8 mouse cellular contexts compared by ENCODE assay signal in the genomic region with DNA sequence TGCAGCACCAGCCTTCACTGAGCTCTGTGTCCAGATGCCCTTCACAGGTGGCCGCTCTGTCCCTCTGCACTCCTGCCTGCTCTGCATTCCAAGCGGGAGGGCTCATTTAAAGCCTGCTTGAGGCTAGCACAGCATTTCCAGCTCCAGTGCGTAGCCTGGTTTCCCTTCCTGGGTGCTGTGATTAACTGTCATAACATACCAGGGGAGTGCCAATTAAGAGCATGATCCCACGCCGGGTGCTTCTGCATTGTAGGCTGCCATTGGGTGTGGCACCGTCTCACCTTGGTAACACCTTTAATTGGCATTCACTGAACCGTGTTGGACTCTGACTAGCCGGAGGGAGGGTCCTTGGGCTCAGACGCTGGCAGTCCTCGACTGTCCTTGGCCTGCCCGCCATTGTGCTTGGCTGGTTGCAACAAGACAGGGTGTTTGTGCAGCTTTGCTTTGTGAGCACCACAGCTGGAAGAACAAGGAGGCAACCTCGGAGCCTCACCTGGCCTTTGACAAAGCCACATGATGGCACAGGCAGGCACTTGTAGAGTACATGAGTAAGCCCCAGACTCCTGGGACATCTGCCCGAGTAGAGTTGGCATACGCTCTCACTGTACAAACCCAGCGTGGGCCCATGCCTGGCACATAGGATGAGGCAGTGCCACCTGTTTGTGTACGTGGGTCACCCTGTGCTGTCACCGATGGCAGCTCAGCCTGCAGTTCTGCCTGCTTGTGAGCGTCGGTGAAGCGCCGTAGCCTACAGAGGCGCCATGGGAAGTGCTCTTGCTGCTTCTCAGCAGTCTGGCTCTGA. TPM values are rescaled to one million over a fixed set of nuclear protein-coding genes. Genes with fewer than 3 reads are reported as not detected.
DNase-seq lines count a peak whose midpoint lies in the region; ATAC-seq and TF ChIP-seq lines count a peak whose summit lies in the region.

No protein-coding gene starts in this region.

- ATAC-seq in forebrain, embryonic 15.5 days (replicated peaks): no peak
- ATAC-seq in midbrain, embryonic 16.5 days: no peak
- ATAC-seq in midbrain, embryonic 13.5 days: no peak
- ATAC-seq in kidney, embryonic 14.5 days (ENCODE audit: low FRiP score, low TSS enrichment): peak; percentile 41; the same call in 1 of the 2 replicates
- ATAC-seq in midbrain, postnatal 0 days (ENCODE audit: low FRiP score): no peak

- no peaks in the 10 kb centered on the region for H3K27me3 ChIP-seq in forebrain, embryonic 10.5 days (ENCODE audit: poor library complexity, severe bottlenecking)
- no peaks in the 10 kb centered on the region for H3K27me3 ChIP-seq in forebrain, embryonic 15.5 days
- no peaks in the 10 kb centered on the region for H3K27me3 ChIP-seq in midbrain, embryonic 16.5 days (ENCODE audit: control insufficient read depth, insufficient read depth, low read depth, low read length)
- no peaks in the 10 kb centered on the region for H3K27me3 ChIP-seq in midbrain, embryonic 13.5 days
- no peaks in the 10 kb centered on the region for H3K27me3 ChIP-seq in kidney, embryonic 14.5 days (ENCODE audit: control insufficient read depth, insufficient read depth, low read length)
- no peaks in the 10 kb centered on the region for H3K27me3 ChIP-seq in midbrain, postnatal 0 days (ENCODE audit: insufficient read depth, low read length)

- peaks cover 11% of the 10 kb centered on the region for H3K36me3 ChIP-seq in forebrain, embryonic 10.5 days (replicated peaks)
- no peaks in the 10 kb centered on the region for H3K36me3 ChIP-seq in forebrain, embryonic 15.5 days
- H3K36me3 ChIP-seq in midbrain, embryonic 16.5 days (ENCODE audit: control insufficient read depth, insufficient read depth, low read length): no peaks in the 10 kb centered on the region
- H3K36me3 ChIP-seq in midbrain, embryonic 13.5 days: no peaks in the 10 kb centered on the region
- no peaks in the 10 kb centered on the region for H3K36me3 ChIP-seq in kidney, embryonic 14.5 days (ENCODE audit: control insufficient read depth, insufficient read depth, low read length)
- no peaks in the 10 kb centered on the region for H3K36me3 ChIP-seq in midbrain, postnatal 0 days (ENCODE audit: insufficient read depth, low read length)

- no peaks in the 10 kb centered on the region for H3K9me3 ChIP-seq in forebrain, embryonic 10.5 days
- H3K9me3 ChIP-seq in forebrain, embryonic 15.5 days: no peaks in the 10 kb centered on the region
- no peaks in the 10 kb centered on the region for H3K9me3 ChIP-seq in midbrain, embryonic 16.5 days (replicated peaks; ENCODE audit: control insufficient read depth, low read length, poor library complexity, severe bottlenecking)
- H3K9me3 ChIP-seq in midbrain, embryonic 13.5 days: no peaks in the 10 kb centered on the region
- no peaks in the 10 kb centered on the region for H3K9me3 ChIP-seq in kidney, embryonic 14.5 days (ENCODE audit: control insufficient read depth, low read length)
- H3K9me3 ChIP-seq in midbrain, postnatal 0 days (ENCODE audit: low read length): no peaks in the 10 kb centered on the region

- no peak for TF ChIP-seq CTCF in midbrain, postnatal 0 days (IDR thresholded peaks at IDR 0.05)

- H3K4me2 ChIP-seq in forebrain, embryonic 15.5 days (replicated peaks): no peak overlapping the region
- no peak overlapping the region for H3K4me2 ChIP-seq in midbrain, embryonic 16.5 days (ENCODE audit: low read length)
- H3K4me2 ChIP-seq in midbrain, embryonic 13.5 days (replicated peaks): no peak overlapping the region
- no peak overlapping the region for H3K4me2 ChIP-seq in kidney, embryonic 14.5 days (replicated peaks; ENCODE audit: low read depth, low read length)
- H3K4me2 ChIP-seq in midbrain, postnatal 0 days (ENCODE audit: low read depth, low read length, poor library complexity, severe bottlenecking): no peak overlapping the region

- peak overlapping the region; percentile 35; the same call in 1 of the 2 replicates for H3K27ac ChIP-seq in forebrain, embryonic 10.5 days
- no peak overlapping the region for H3K27ac ChIP-seq in forebrain, embryonic 15.5 days (replicated peaks)
- H3K27ac ChIP-seq in midbrain, embryonic 16.5 days (ENCODE audit: low read length): peak overlapping the region; percentile 35; the same call in 1 of the 2 replicates
- H3K27ac ChIP-seq in midbrain, embryonic 13.5 days: no peak overlapping the region
- H3K27ac ChIP-seq in kidney, embryonic 14.5 days (ENCODE audit: low read depth, low read length): peak overlapping the region; percentile 61; the same call in 1 of the 2 replicates
- H3K27ac ChIP-seq in midbrain, postnatal 0 days (ENCODE audit: low read depth, low read length): peak overlapping the region; percentile 68

- no peak overlapping the region for H3K9ac ChIP-seq in forebrain, embryonic 15.5 days (replicated peaks)
- no peak overlapping the region for H3K9ac ChIP-seq in midbrain, embryonic 16.5 days (ENCODE audit: low read depth, low read length)
- H3K9ac ChIP-seq in midbrain, embryonic 13.5 days (replicated peaks): no peak overlapping the region; the same call in 1 of the 2 replicates
- no peak overlapping the region for H3K9ac ChIP-seq in kidney, embryonic 14.5 days (ENCODE audit: low read depth, low read length)
- H3K9ac ChIP-seq in midbrain, postnatal 0 days (replicated peaks; ENCODE audit: low read length, poor library complexity, severe bottlenecking): no peak overlapping the region

- no peak for DNase-seq in forebrain, embryonic 10.5 days (ENCODE audit: extremely low spot score, low spot score)
- DNase-seq in midbrain, postnatal 0 days (ENCODE audit: low spot score): no peak
- no peak for DNase-seq in adrenal gland, adult 2 months
- no peak for DNase-seq in adrenal gland, postnatal 36 days

- WGBS in forebrain, embryonic 10.5 days: 87% methylated on average over 22 of the region's 22 CpGs
- 56% methylated on average over 22 of the region's 22 CpGs for WGBS in forebrain, embryonic 15.5 days
- WGBS in midbrain, embryonic 16.5 days: 83% methylated on average over 22 of the region's 22 CpGs
- WGBS in midbrain, embryonic 13.5 days: 84% methylated on average over 22 of the region's 22 CpGs
- WGBS in kidney, embryonic 14.5 days: 72% methylated on average over 22 of the region's 22 CpGs
- 76% methylated on average over 22 of the region's 22 CpGs for WGBS in midbrain, postnatal 0 days

- no peak overlapping the region for H3K4me3 ChIP-seq in forebrain, embryonic 10.5 days
- H3K4me3 ChIP-seq in forebrain, embryonic 15.5 days: no peak overlapping the region
- no peak overlapping the region for H3K4me3 ChIP-seq in midbrain, embryonic 16.5 days (ENCODE audit: low read depth, low read length)
- no peak overlapping the region for H3K4me3 ChIP-seq in midbrain, embryonic 13.5 days (replicated peaks)
- no peak overlapping the region for H3K4me3 ChIP-seq in kidney, embryonic 14.5 days (ENCODE audit: low read length)
- no peak overlapping the region for H3K4me3 ChIP-seq in midbrain, postnatal 0 days (ENCODE audit: low read depth, low read length)

- peaks cover 75% of the 10 kb centered on the region for H3K4me1 ChIP-seq in forebrain, embryonic 10.5 days
- peaks cover 68% of the 10 kb centered on the region for H3K4me1 ChIP-seq in forebrain, embryonic 15.5 days
- peaks cover 32% of the 10 kb centered on the region for H3K4me1 ChIP-seq in midbrain, embryonic 16.5 days (ENCODE audit: control insufficient read depth, insufficient read depth, low read length)
- peaks cover 59% of the 10 kb centered on the region for H3K4me1 ChIP-seq in midbrain, embryonic 13.5 days (replicated peaks)
- H3K4me1 ChIP-seq in kidney, embryonic 14.5 days (ENCODE audit: control insufficient read depth, insufficient read depth, low read length): peaks cover 32% of the 10 kb centered on the region
- H3K4me1 ChIP-seq in midbrain, postnatal 0 days (ENCODE audit: insufficient read depth, low read length): peaks cover 14% of the 10 kb centered on the region

RNA-seq across cellular contexts. Expression of gene Tcp11, which starts 57.4 kb away (rescaled TPM):
- 0.68 and 0.85 TPM in 2 replicates for polyA plus RNA-seq in forebrain, embryonic 10.5 days (2016; fragmentation: Nextera tagmentation; extraction: Ambion mirVana)
- 1.7 and 1.8 TPM in 2 replicates for polyA plus RNA-seq in forebrain, embryonic 15.5 days (2015; fragmentation: Nextera tagmentation; extraction: Ambion mirVana)
- 2.0 TPM in 2 replicates for polyA plus RNA-seq in midbrain, embryonic 16.5 days (2015; fragmentation: Nextera tagmentation; extraction: Ambion mirVana)
- polyA plus RNA-seq in midbrain, embryonic 13.5 days (2015; fragmentation: Nextera tagmentation; extraction: Ambion mirVana): 1.6 and 2.0 TPM in 2 replicates
- 4.9 and 5.8 TPM in 2 replicates for polyA plus RNA-seq in kidney, embryonic 14.5 days (2014; fragmentation: Nextera tagmentation; extraction: Ambion mirVana)
- 4.1 and 8.2 TPM in 2 replicates for total RNA-seq in midbrain, postnatal 0 days (2014; rRNA removed)
- 2.3 and 2.5 TPM in 2 replicates for polyA plus RNA-seq in midbrain, postnatal 0 days (2015; fragmentation: Nextera tagmentation; extraction: Ambion mirVana)
- under 1 TPM in 1 of 2 experiments, not detected in 1; 0.24 TPM for total RNA-seq in adrenal gland, adult 2 months (2021)
- polyA plus RNA-seq in adrenal gland, adult 2 months (2012; rRNA removed): 0.08 TPM in 1 of 2 replicates, not detected in the other
- total RNA-seq in adrenal gland, postnatal 36 days (2021): not detected

Comparison
In these comparisons a context has a peak if more than half of its experiments do, and no peak if none do; other contexts are left out.
1. H3K27ac ChIP-seq: peak in forebrain, embryonic 10.5 days (single experiment), midbrain, embryonic 16.5 days (single experiment), kidney, embryonic 14.5 days (single experiment) and midbrain, postnatal 0 days (single experiment); none in forebrain, embryonic 15.5 days (single experiment) and midbrain, embryonic 13.5 days (single experiment).